Mouse (Mus musculus): ENCODE measurements around the gene Lnpk.

Gene Lnpk

GRCm38 (mm10) chr2:74578843-74579489 lies at the start of gene Lnpk:
Lnpk (minus strand) TSS chr2:74579435.
- in situ Hi-C loops (cut with MboI): no loop called here

GRCm38 (mm10) chr2:74620368-74620767 lies 41.1 kb upstream of the Lnpk start:
- in situ Hi-C loops (cut with MboI): no loop called here

- in situ Hi-C loops (cut with MboI): no loop called here
Observed at GRCm38 (mm10) chr2:74619676-74620246, 40.5 kb upstream of the Lnpk start.

GRCm38 (mm10) chr2:74617706-74618105 lies 38.5 kb upstream of the Lnpk start:
- in situ Hi-C loops (cut with MboI): no loop called here

- in situ Hi-C loops (cut with MboI): no loop called here
Observed at GRCm38 (mm10) chr2:74611406-74611805, 32.2 kb upstream of the Lnpk start.

- in situ Hi-C loops (cut with MboI): no loop called here
Observed at GRCm38 (mm10) chr2:74609350-74609749, 30.1 kb upstream of the Lnpk start.

- in situ Hi-C loops (cut with MboI): no loop called here
Observed at GRCm38 (mm10) chr2:74606087-74606760, 27.0 kb upstream of the Lnpk start.

GRCm38 (mm10) chr2:74604011-74604410 lies 24.8 kb upstream of the Lnpk start:
- in situ Hi-C loops (cut with MboI): no loop called here

GRCm38 (mm10) chr2:74602483-74602882 lies 23.2 kb upstream of the Lnpk start:
- in situ Hi-C loops (cut with MboI): no loop called here

GRCm38 (mm10) chr2:74597169-74597568 lies 17.9 kb upstream of the Lnpk start:
- in situ Hi-C loops (cut with MboI): no loop called here

- in situ Hi-C loops (cut with MboI): no loop called here
Observed at GRCm38 (mm10) chr2:74596094-74596493, 16.9 kb upstream of the Lnpk start.

- in situ Hi-C loops (cut with MboI): no loop called here
Observed at GRCm38 (mm10) chr2:74578146-74578842, 941 bp downstream of the Lnpk start.

- in situ Hi-C loops (cut with MboI): no loop called here
Observed at GRCm38 (mm10) chr2:74570390-74570789, 8.8 kb downstream of the Lnpk start.

- in situ Hi-C loops (cut with MboI): no loop called here
Observed at GRCm38 (mm10) chr2:74559822-74560221, 19.4 kb downstream of the Lnpk start.

- in situ Hi-C loops (cut with MboI): no loop called here
Observed at GRCm38 (mm10) chr2:74559092-74559491, 20.1 kb downstream of the Lnpk start.

GRCm38 (mm10) chr2:74557451-74557850 lies 21.8 kb downstream of the Lnpk start:
- in situ Hi-C loops (cut with MboI): no loop called here

GRCm38 (mm10) chr2:74551929-74552328 lies 27.3 kb downstream of the Lnpk start:
- in situ Hi-C loops (cut with MboI): no loop called here

- in situ Hi-C loops (cut with MboI): no loop called here
Observed at GRCm38 (mm10) chr2:74548306-74548705, 30.9 kb downstream of the Lnpk start.

- in situ Hi-C loops (cut with MboI): no loop called here
Observed at GRCm38 (mm10) chr2:74508302-74508701, 70.9 kb downstream of the Lnpk start.

GRCm38 (mm10) chr2:74506439-74506838 lies 72.8 kb downstream of the Lnpk start:
- in situ Hi-C loops (cut with MboI): no loop called here

GRCm38 (mm10) chr2:74500307-74500706 lies 78.9 kb downstream of the Lnpk start:
- in situ Hi-C loops (cut with MboI): no loop called here

- in situ Hi-C loops (cut with MboI): no loop called here
Observed at GRCm38 (mm10) chr2:74497851-74498250, 81.4 kb downstream of the Lnpk start.

- in situ Hi-C loops (cut with MboI): no loop called here
Observed at GRCm38 (mm10) chr2:74491426-74491825, 87.8 kb downstream of the Lnpk start.

Measured in mature B cell (primary cell).